Mouse (Mus musculus): ENCODE results near the gene Gabra1.

Gabra1 gene

DNA sequence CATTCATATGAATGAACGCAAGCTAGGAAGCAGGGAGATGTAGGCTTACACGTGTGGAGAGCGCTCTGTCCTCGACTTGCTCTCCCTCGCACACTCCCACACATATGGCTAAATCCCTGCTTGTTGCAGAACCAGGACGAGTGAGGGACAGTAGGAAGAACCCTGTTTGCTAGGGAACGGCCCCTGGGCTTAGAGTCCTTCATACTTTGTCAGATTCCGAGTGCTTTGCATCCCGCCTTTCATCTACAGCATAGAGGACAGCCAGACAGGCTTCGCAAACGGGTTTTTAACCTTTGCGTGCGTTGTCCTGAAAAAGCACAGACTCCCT lies at the start of gene Gabra1:
Gene Gabra1 (minus strand): TSS at position 106 of the 328 bp plus-strand sequence.
- DNase-seq (ENCODE audit: low spot score), result no peak

DNA sequence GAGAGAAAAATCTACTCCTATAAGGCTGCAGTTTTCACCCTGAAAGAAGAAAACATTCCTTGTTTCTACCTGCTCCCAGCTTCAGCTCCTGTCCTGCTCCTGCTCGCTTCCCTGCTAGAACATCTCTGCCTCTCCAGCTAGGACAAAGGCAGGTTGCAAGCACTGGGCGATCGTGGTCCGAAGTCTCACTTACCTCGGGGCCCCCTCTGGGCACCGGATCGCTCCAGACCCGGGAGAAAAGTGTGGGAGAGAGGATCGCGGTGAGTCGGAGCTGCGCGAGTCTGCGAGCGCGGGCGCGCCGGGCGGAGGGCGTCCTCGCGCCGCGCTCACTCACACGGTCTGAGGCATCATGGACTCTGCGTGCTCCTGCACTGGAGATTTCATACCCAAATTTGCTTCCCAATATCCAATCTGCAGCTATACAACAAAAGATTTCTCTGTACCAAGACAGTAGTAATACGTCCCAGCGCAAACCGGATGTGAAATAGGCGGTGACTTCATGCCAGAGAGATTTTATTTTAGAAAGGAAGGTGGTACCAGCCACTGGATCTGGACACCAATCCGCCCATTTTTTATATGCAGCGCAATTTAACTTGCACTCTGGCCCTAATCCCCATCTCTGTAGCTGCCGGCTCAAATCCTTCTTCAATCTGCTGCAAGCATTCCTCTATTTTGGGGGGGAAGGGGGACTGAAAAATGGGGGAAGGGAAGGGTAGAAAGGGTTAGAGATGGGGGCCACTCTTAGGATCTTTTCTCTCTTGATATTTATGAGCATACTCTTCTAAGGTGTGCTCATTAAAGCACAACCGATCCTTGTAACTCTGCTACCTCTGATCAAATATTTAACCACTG lies 531 bp downstream of the Gabra1 start:
- DNase-seq (ENCODE audit: low spot score), result no peak

DNA sequence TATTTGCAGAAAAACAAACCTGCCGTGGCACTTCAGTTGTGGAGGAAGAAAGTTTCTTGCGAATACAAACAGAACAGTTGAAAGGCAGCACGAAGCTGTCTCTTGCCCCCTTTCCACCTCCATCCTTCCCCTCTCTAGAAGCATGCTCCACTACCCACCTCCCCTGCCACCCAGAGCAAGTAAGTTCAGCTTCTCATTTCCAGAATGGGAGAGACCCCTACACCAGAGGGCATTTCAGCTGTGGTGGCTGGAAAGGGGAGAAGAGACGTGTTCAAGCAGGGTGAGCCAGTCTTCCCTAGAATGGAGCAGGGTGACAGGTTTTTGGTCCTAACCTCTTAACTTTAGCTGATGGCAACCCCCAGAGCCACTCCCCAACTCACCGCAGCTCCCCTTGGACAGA lies 1.3 kb downstream of the Gabra1 start:
- no peak for DNase-seq (ENCODE audit: low spot score)

DNA sequence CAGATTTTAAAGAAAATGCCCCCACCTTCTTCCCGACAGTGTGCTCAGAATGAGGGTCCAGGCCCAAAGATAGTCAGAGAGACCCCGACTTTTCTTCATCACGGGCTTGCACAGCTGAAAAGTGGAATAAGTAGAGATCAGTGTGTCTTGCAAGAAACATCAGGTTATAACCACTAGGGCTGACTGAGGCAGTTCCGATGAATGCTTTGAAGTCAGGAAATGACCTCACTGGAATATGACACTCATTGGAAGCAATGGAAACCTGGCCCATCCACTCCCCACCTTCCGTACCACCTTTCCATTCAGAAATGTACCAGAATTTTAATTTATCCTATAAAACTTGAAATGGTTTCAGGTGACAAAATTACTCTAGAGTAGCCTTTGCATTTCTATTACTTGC lies 3.2 kb downstream of the Gabra1 start:
- DNase-seq (ENCODE audit: low spot score), result no peak

DNA sequence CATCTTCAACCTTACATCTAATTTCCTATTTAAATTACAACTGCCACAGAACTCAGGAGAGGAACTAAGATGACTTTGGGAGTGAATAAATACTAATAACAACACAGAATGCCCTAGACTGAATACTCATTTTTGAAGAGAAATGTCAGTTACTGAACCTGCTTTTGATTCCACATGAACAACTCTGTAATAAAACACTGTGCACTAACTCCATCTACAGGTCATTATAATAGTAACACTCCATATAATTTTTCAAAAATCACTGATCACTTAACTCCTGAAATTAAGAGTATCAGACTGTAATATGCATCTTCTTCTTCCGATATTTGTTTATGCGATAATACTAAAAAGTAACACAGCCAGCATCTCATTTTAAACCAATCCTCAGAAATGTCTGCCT lies 4.4 kb downstream of the Gabra1 start:
- DNase-seq (ENCODE audit: low spot score), result no peak

DNA sequence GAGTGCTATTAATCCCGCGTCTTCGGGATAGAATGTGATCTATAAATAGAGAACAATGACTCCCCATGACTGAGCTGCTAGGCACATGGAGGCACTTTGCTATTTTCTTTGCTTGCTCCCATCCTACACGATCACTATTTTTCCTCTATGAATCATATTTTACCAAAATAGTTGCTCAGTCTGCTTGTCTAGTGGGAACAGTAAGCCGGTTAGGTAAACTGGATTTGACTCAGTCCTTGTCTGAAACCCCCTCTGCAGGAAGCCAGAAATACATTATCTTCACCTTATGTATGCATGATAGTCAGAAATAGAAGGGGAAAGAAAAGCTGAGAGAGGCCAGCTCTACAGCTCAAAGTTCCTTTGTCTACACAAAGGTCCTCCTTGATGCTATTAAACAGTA lies 31.3 kb downstream of the Gabra1 start:
- DNase-seq (ENCODE audit: low spot score), result no peak

DNA sequence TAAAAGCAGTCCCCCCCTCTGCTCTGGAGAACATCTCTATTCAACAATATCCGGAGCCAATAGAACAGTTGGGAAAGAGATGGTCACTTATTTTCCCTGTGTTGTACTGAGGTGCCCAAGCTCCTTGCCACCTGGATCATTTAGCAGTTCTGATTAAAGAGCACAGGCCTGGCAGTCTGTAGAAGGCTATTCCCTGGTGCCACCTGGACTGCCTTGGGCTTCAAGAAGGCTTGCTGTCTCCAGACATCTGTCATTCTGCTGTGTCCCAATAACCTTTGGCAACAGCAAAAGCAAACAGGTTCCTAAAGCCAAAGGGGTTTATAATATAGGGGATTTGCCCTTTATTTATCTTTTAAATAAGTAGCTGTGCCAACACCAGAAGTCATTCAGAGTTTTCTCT lies 65.8 kb downstream of the Gabra1 start:
- no peak for DNase-seq (ENCODE audit: low spot score)

DNA sequence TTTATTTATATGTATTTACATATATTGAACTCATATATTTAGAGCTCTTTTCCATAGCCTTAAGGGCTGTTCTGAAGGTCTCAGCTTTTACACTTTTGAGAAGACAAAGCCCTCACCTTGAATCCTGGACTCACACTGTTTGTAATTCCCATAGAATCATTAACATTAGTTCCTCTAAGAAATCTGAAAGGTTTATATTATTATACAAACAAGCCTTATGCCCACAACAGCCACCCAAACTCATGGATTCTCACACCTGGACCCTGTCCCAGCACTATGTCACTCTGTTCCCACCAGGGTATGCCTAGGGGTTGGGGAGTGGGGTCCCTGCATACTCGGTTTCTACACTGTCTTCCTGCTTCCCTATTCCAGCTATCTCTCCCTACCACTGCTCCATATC lies 72.7 kb downstream of the Gabra1 start:
- no peak for DNase-seq (ENCODE audit: low spot score)

DNA sequence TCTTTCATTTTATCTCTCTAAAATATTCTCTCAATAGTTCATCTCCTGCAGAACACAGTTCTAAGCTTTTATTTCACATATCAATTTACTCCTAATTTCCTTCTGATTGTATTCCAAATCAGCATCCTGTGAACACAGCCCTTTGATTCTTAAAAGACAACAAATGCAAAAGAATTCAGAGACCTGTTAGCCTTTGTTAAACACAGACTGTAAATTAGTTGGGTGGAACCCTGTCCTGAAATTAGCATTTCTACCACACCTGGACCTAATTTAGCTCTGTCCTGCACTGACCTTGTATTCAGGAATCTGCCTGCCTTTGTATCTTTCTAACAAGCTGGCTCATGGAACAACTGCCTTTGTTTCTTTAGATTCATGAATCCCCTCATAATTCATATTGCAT lies 73.1 kb downstream of the Gabra1 start:
- DNase-seq (ENCODE audit: low spot score), result no peak

DNA sequence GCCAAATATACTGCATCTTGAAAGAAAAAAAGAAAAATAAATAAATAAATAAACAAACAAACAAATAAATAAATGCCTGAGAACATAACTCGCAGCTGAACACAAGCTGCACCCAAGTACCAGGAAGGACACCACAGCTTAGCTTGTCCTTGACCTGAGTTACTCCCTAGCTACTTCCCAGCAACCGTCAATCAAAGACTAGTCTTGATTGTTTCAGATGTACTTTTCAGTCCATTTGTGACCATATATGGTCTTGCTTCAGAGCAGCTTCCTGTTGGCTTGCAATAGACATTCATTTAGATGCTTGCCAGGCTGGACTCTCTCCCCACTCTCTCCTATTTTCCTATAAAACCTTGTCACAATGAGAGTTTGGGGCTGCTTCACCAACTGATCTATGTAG lies 87.2 kb downstream of the Gabra1 start:
- no peak for DNase-seq (ENCODE audit: low spot score)

Measured in urinary bladder, postnatal 10 days (tissue).